Mouse (Mus musculus): Measurements from ENCODE around the gene Lcn9. TPM values are rescaled to one million over a fixed set of nuclear protein-coding genes. Genes with fewer than 3 reads are reported as not detected.
A peak's percentile ranks its signal among the peaks of the same experiment; 100 is the strongest.
"Not testable (repeated sequence)": the region's sequence is repeated elsewhere in the genome, so short reads cannot be mapped to it uniquely, and the experiment has no call there.

Lcn9 gene
- polyA plus RNA-seq, 1 experiment from 2014 or later, result not detected

- Histone ChIP-seq H3K4me3 (ENCODE audit: low read length) (no peak overlapping the region), H3K27ac (ENCODE audit: low read length) (no peak overlapping the region), H3K4me1 (ENCODE audit: control insufficient read depth, insufficient read depth, low read length) (no peaks in the 10 kb centered on the region), H3K9me3 (ENCODE audit: control insufficient read depth, low read length) (no peaks in the 10 kb centered on the region), H3K27me3 (replicated peaks; ENCODE audit: control insufficient read depth, insufficient read depth, low read length) (no peaks in the 10 kb centered on the region), H3K9ac (ENCODE audit: low read depth, low read length) (no peak overlapping the region), H3K4me2 (ENCODE audit: low read depth, low read length) (no peak overlapping the region), H3K36me3 (ENCODE audit: control insufficient read depth, insufficient read depth, low read length) (no peaks in the 10 kb centered on the region)
- ATAC-seq, result no peak
- 19% methylated on average over 2 of the region's 2 CpGs for WGBS
Observed at GRCm38 (mm10) chr2:25797635-25798034, 25.3 kb upstream of the Lcn9 start.

GRCm38 (mm10) chr2:25798065-25798464 is 24.9 kb upstream of the Lcn9 start:
- H3K36me3 ChIP-seq (ENCODE audit: control insufficient read depth, insufficient read depth, low read length), result no peaks in the 10 kb centered on the region
- H3K9me3 ChIP-seq (ENCODE audit: control insufficient read depth, low read length), result no peaks in the 10 kb centered on the region
- H3K9ac ChIP-seq (ENCODE audit: low read depth, low read length), result no peak overlapping the region
- H3K27ac ChIP-seq (ENCODE audit: low read length), result no peak overlapping the region
- no peak overlapping the region for H3K4me3 ChIP-seq (ENCODE audit: low read length)
- H3K27me3 ChIP-seq (replicated peaks; ENCODE audit: control insufficient read depth, insufficient read depth, low read length), result no peaks in the 10 kb centered on the region
- 44% methylated on average over 5 of the region's 5 CpGs for WGBS
- no peak for ATAC-seq
- H3K4me1 ChIP-seq (ENCODE audit: control insufficient read depth, insufficient read depth, low read length), result no peaks in the 10 kb centered on the region
- H3K4me2 ChIP-seq (ENCODE audit: low read depth, low read length), result no peak overlapping the region

GRCm38 (mm10) chr2:25811711-25812110 is 11.2 kb upstream of the Lcn9 start:
- no peaks in the 10 kb centered on the region for H3K36me3 ChIP-seq (ENCODE audit: control insufficient read depth, insufficient read depth, low read length)
- no peaks in the 10 kb centered on the region for H3K9me3 ChIP-seq (ENCODE audit: control insufficient read depth, low read length)
- no peak overlapping the region for H3K4me3 ChIP-seq (ENCODE audit: low read length)
- no peak for ATAC-seq
- H3K4me2 ChIP-seq (ENCODE audit: low read depth, low read length), result no peak overlapping the region
- H3K27ac ChIP-seq (ENCODE audit: low read length), result no peak overlapping the region
- no peaks in the 10 kb centered on the region for H3K4me1 ChIP-seq (ENCODE audit: control insufficient read depth, insufficient read depth, low read length)
- H3K27me3 ChIP-seq (replicated peaks; ENCODE audit: control insufficient read depth, insufficient read depth, low read length), result no peaks in the 10 kb centered on the region
- WGBS, result 62% methylated on average over 2 of the region's 2 CpGs
- no peak overlapping the region for H3K9ac ChIP-seq (ENCODE audit: low read depth, low read length)

DNA sequence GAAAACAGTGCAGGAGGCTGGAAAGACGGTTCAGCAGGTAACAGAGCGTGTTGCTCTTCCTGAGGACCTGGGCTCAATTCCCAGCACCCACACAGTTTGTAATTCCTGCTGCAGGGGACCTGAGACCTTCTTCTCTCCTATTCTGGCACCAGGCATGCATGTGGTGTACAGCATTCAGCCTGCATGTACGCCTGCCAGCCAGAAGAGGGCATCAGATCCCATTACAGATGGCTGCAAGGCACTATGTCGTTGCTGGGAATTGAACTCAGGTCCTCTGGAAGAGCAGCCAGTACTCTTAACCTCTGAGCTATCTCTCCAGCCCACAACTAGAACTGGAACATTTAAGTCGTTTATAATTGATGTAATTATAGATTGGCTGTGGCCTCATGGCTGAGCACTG is 9.6 kb upstream of the Lcn9 start:
- H3K36me3 ChIP-seq (ENCODE audit: control insufficient read depth, insufficient read depth, low read length), result no peaks in the 10 kb centered on the region
- no peaks in the 10 kb centered on the region for H3K9me3 ChIP-seq (ENCODE audit: control insufficient read depth, low read length)
- ATAC-seq, result no peak
- no peaks in the 10 kb centered on the region for H3K4me1 ChIP-seq (ENCODE audit: control insufficient read depth, insufficient read depth, low read length)
- no peak overlapping the region for H3K4me2 ChIP-seq (ENCODE audit: low read depth, low read length)
- no peak overlapping the region for H3K27ac ChIP-seq (ENCODE audit: low read length)
- WGBS, result 73% methylated on average over 5 of the region's 5 CpGs
- H3K27me3 ChIP-seq (replicated peaks; ENCODE audit: control insufficient read depth, insufficient read depth, low read length), result no peaks in the 10 kb centered on the region
- H3K4me3 ChIP-seq (ENCODE audit: low read length), result no peak overlapping the region
- no peak overlapping the region for H3K9ac ChIP-seq (ENCODE audit: low read depth, low read length)

- not testable (repeated sequence) for H3K9ac ChIP-seq (ENCODE audit: low read depth, low read length); H3K4me3 ChIP-seq (ENCODE audit: low read length); H3K27me3 ChIP-seq (replicated peaks; ENCODE audit: control insufficient read depth, insufficient read depth, low read length); H3K9me3 ChIP-seq (ENCODE audit: control insufficient read depth, low read length); H3K27ac ChIP-seq (ENCODE audit: low read length); H3K4me1 ChIP-seq (ENCODE audit: control insufficient read depth, insufficient read depth, low read length); ATAC-seq; H3K36me3 ChIP-seq (ENCODE audit: control insufficient read depth, insufficient read depth, low read length); H3K4me2 ChIP-seq (ENCODE audit: low read depth, low read length)
- 68% methylated on average over 1 of the region's 1 CpGs for WGBS
Observed at GRCm38 (mm10) chr2:25815748-25816147, 7.2 kb upstream of the Lcn9 start, which contains the start of gene Glt6d1. Glt6d1 (minus strand) TSS chr2:25815848.

DNA sequence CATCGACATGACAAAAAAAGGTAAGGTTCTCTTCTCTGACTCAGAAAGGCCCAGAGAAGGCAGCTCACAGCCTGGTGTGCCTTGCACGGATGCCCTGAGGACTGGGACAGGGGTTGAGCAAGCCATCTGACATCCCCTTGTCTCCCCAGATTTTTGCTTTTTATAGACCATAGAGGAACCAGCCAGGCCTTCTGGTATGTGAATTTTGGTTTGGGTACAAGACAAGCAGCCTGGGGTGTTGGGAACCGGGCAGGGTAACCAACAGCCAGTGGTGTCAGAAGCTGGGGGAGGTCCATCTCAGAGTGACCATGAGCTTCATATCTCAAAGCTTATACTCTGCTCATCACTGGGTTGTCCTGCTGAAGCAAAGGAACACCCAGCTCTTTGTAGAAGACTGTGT is 1.8 kb downstream of the Lcn9 start:
- H3K27ac ChIP-seq (ENCODE audit: low read length), result no peak overlapping the region
- ATAC-seq, result no peak
- H3K4me1 ChIP-seq (ENCODE audit: control insufficient read depth, insufficient read depth, low read length), result no peaks in the 10 kb centered on the region
- H3K4me2 ChIP-seq (ENCODE audit: low read depth, low read length), result no peak overlapping the region
- H3K27me3 ChIP-seq (replicated peaks; ENCODE audit: control insufficient read depth, insufficient read depth, low read length), result no peaks in the 10 kb centered on the region
- no peaks in the 10 kb centered on the region for H3K9me3 ChIP-seq (ENCODE audit: control insufficient read depth, low read length)
- H3K4me3 ChIP-seq (ENCODE audit: low read length), result no peak overlapping the region
- H3K36me3 ChIP-seq (ENCODE audit: control insufficient read depth, insufficient read depth, low read length), result no peaks in the 10 kb centered on the region
- no peak overlapping the region for H3K9ac ChIP-seq (ENCODE audit: low read depth, low read length)
- 89% methylated on average over 3 of the region's 3 CpGs for WGBS

DNA sequence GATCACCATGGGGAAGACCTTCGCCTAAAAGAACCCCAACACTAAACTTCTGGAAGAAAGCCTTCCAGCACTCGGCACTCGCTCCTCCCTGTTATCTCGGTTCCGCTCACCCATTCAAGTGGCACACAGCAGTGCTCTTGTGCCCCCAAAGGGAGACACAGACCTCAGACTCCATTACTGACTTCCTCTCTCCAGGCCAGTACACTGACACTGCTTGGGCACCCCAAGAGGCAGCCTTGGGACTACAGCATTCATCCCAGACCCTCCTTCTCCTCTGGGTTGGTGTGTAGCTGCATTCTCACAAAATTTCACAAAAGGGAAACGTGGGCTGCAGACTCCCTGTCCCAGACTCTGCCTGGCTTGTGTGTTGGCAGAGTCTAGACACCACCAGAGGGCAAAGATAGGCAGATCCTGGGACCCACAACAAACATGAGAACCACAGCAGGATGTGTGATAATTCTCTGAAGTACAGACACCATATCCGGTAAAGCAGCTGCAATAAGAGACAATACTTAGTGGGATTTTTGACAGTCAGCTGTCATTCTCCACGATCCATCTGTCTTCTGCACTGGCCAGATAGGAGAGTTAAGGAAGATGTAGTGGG is 5.5 kb downstream of the Lcn9 start:
- Histone ChIP-seq H3K4me3 (ENCODE audit: low read length) (no peak overlapping the region), H3K36me3 (ENCODE audit: control insufficient read depth, insufficient read depth, low read length) (no peaks in the 10 kb centered on the region), H3K4me2 (ENCODE audit: low read depth, low read length) (no peak overlapping the region), H3K4me1 (ENCODE audit: control insufficient read depth, insufficient read depth, low read length) (no peaks in the 10 kb centered on the region), H3K27me3 (replicated peaks; ENCODE audit: control insufficient read depth, insufficient read depth, low read length) (no peaks in the 10 kb centered on the region), H3K27ac (ENCODE audit: low read length) (no peak overlapping the region), H3K9ac (ENCODE audit: low read depth, low read length) (no peak overlapping the region), H3K9me3 (ENCODE audit: control insufficient read depth, low read length) (no peaks in the 10 kb centered on the region)
- 75% methylated on average over 8 of the region's 8 CpGs for WGBS
- ATAC-seq, result no peak

DNA sequence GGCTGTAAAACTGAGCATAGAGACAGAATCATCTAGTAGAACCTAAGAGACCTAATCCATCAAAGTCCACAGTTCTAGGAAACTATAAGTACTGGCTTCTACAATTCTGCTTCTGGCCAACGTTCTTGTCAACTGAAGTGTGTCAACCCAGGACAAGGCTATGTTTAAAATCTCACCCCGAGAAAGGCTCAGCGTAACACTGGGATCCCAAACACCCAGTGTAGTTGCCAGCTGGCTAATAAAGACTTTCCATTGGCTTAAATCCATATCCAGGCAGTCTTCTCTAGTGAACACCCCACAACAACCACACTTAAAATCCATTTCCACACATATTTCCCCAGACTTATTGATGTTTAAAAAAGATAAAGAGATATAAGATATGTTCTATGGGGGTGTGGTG is 7.8 kb downstream of the Lcn9 start:
- Histone ChIP-seq H3K9ac (ENCODE audit: low read depth, low read length) (no peak overlapping the region), H3K36me3 (ENCODE audit: control insufficient read depth, insufficient read depth, low read length) (no peaks in the 10 kb centered on the region), H3K4me1 (ENCODE audit: control insufficient read depth, insufficient read depth, low read length) (no peaks in the 10 kb centered on the region), H3K9me3 (ENCODE audit: control insufficient read depth, low read length) (no peaks in the 10 kb centered on the region), H3K27ac (ENCODE audit: low read length) (no peak overlapping the region), H3K4me2 (ENCODE audit: low read depth, low read length) (no peak overlapping the region), H3K27me3 (replicated peaks; ENCODE audit: control insufficient read depth, insufficient read depth, low read length) (no peaks in the 10 kb centered on the region), H3K4me3 (ENCODE audit: low read length) (no peak overlapping the region)
- ATAC-seq, result no peak
- WGBS, result 66% methylated on average over 3 of the region's 3 CpGs

DNA sequence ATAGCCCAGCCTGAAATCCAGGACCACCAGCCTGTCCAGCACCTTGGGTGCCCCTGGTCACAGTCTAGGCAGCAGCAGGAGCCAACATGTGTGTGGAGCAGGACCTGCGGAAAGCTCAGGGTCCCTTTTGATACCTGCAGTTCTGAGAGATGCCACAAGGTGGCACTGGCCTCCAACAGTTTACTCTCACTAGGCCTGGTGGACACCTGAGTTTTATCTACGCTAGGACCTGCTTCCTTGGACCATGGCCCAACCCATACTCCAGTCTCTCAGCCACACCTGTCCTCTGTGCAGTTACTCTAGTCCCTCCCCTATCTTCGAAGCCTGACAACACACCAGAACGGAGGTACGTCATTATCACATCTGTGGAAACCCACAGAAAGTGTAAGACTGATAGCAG is 13.3 kb downstream of the Lcn9 start:
- peak; percentile 86 for ATAC-seq
- Histone ChIP-seq H3K4me1 (ENCODE audit: control insufficient read depth, insufficient read depth, low read length) (no peaks in the 10 kb centered on the region), H3K27me3 (replicated peaks; ENCODE audit: control insufficient read depth, insufficient read depth, low read length) (no peaks in the 10 kb centered on the region), H3K9ac (ENCODE audit: low read depth, low read length) (no peak overlapping the region), H3K27ac (ENCODE audit: low read length) (no peak overlapping the region), H3K4me3 (ENCODE audit: low read length) (no peak overlapping the region), H3K36me3 (ENCODE audit: control insufficient read depth, insufficient read depth, low read length) (no peaks in the 10 kb centered on the region), H3K9me3 (ENCODE audit: control insufficient read depth, low read length) (no peaks in the 10 kb centered on the region), H3K4me2 (ENCODE audit: low read depth, low read length) (no peak overlapping the region)
- 41% methylated on average over 5 of the region's 5 CpGs for whole genome bisulfite sequencing

GRCm38 (mm10) chr2:25842161-25842560 is 19.2 kb downstream of the Lcn9 start:
- Histone ChIP-seq H3K9ac (ENCODE audit: low read depth, low read length) (no peak overlapping the region), H3K4me3 (ENCODE audit: low read length) (no peak overlapping the region), H3K4me1 (ENCODE audit: control insufficient read depth, insufficient read depth, low read length) (no peaks in the 10 kb centered on the region), H3K36me3 (ENCODE audit: control insufficient read depth, insufficient read depth, low read length) (no peaks in the 10 kb centered on the region), H3K9me3 (ENCODE audit: control insufficient read depth, low read length) (no peaks in the 10 kb centered on the region), H3K4me2 (ENCODE audit: low read depth, low read length) (no peak overlapping the region), H3K27me3 (replicated peaks; ENCODE audit: control insufficient read depth, insufficient read depth, low read length) (no peaks in the 10 kb centered on the region), H3K27ac (ENCODE audit: low read length) (no peak overlapping the region)
- no peak for ATAC-seq
- 73% methylated on average over 4 of the region's 4 CpGs for WGBS

Data from intestine, embryonic 16.5 days (tissue).